Mouse (Mus musculus) monocyte, adult 2 months (primary cell): Measurements from ENCODE around the gene Exoc3l.

ENCODE experiments used
- DNase-seq, 2 experiments: peaks; one replicate each; pipeline ENCODE4 v3.0.0; 2022; ENCODE audit warnings: low spot score in 2 of 2, low read depth in 1 of 2

Gene Exoc3l

DNA sequence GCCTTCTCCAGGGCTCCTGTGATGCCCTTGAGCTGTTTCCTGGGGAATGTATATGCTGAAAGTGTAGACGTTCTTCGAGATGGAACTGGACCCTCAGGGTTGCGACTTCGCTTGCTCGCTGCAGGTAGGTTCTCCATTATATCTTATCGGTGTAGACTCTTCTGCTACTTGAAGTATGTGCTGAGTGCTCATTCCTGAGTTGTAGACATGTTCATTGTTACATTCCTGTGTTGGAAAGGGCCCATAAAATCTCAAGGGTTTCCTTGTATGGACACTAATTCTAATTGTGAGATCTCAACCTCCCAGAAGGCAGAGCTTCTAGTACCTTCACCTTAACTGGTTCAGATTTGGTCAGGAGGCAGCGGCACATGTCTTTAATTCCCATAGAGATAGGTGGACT is 54.9 kb downstream of the Exoc3l start:
- DNase-seq = no peak
